Mouse (Mus musculus) brain, embryonic 14.5 days (tissue): ENCODE measurements around the gene Rapgefl1.

ENCODE experiments used
- CTCF ChIP-seq: fragments of 200-500 bp; IDR thresholded peaks from 2 replicates; pipeline ENCODE4 v1.5.1; 2012; ENCODE audit warnings: inconsistent platforms, mild to moderate bottlenecking, moderate library complexity, borderline replicate concordance; ENCODE audit not compliant: insufficient read depth, insufficient read length; ENCODE audit errors: extremely low read depth
- POLR2A ChIP-seq: fragments of 200-500 bp; IDR thresholded peaks from 2 replicates; pipeline ENCODE4 v1.6.1; 2012; ENCODE audit warnings: mild to moderate bottlenecking, inconsistent platforms, borderline replicate concordance; ENCODE audit not compliant: poor library complexity, insufficient read depth, insufficient read length, severe bottlenecking; ENCODE audit errors: extremely low read depth

DNA sequence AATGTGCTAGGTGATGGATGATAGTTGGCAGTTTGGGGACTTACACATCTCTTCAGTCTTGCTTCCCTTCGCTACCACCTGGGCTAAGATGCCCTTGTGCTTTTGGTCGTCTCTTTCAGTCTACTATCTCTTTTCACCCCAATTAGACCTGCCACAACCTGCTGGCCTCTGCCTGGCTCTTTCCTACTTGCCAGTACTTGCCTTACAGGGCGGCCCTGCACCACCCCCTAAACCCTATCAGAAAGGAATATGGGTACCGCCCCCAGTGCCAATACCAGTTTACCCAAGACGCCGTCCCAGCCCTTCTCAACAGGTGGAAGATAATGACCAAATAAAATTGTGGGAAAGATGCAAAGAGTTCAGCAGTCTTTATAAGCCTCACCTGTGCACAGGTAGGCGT, 457 bp upstream of the Rapgefl1 start:
- TF ChIP-seq POLR2A (no peak), CTCF (no peak)
